ENCODE assay signal across 8 mouse cellular contexts in the genomic region with DNA sequence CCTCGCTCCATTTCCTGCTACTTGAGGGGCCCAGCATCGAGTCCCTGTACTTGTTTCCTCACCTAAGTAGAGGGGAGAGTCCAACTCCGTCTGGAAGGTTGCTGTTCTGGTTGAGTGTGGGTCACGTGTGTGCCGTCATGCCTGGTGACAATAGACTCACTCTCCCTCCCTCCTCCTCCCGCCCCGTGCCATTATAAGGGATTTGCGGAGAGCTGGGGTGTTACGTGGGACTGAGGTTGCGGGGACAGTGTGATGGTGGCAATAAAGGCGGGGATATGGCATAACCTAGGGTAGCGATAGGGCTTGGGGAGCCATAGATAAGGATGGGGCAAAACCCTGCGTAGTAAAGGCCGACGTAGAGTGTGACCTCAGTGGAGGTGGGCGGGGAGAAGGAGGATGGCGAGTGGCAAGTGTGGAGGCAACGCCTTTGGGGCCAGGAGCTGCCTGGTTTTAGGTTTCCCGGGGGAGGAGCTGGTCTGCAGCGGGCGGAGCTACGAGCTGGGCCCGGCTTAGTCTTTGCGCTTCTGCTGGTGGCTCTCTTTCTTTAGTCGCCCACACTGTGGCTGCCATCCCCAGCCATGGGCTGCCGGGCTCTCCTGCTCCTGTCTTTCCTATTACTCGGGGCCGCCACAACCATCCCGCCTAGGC. TPM values are rescaled to one million over a fixed set of nuclear protein-coding genes. Genes with fewer than 3 reads are reported as not detected.
DNase-seq lines count a peak whose midpoint lies in the region; ATAC-seq lines count a peak whose summit lies in the region.

No protein-coding gene starts in this region.

- no peaks in the 10 kb centered on the region for H3K9me3 ChIP-seq in intestine, embryonic 14.5 days (ENCODE audit: control insufficient read depth, low read length)

- peak; percentile 91 for ATAC-seq in intestine, embryonic 14.5 days (replicated peaks; ENCODE audit: low FRiP score, low TSS enrichment, low read depth)

- H3K36me3 ChIP-seq in intestine, embryonic 14.5 days (ENCODE audit: control insufficient read depth, insufficient read depth, low read length), result no peaks in the 10 kb centered on the region; the same call in 1 of the 2 replicates

- peak overlapping the region; percentile 98 for H3K27ac ChIP-seq in intestine, embryonic 14.5 days (ENCODE audit: low read depth)

- peak overlapping the region; percentile 79 for H3K9ac ChIP-seq in intestine, embryonic 14.5 days (ENCODE audit: low read length)

- intact Hi-C loops in gastrocnemius, postnatal 14 days (cut with DNase I; ENCODE audit: low total_unique reads), result no loop called here
- intact Hi-C loops in left cerebral cortex, postnatal 14 days (cut with DNase I), result loop anchor here (1.0 to 5.0 kb wide), 3 partner anchors 28 to 220 kb away; no protein-coding TSS in a partner anchor

- peak overlapping the region; percentile 72 for H3K4me2 ChIP-seq in intestine, embryonic 14.5 days (ENCODE audit: low read length)

- H3K27me3 ChIP-seq in intestine, embryonic 14.5 days (replicated peaks; ENCODE audit: control insufficient read depth, insufficient read depth, low read length), result no peaks in the 10 kb centered on the region

- peaks cover 11% of the 10 kb centered on the region; the same call in 1 of the 2 replicates for H3K4me1 ChIP-seq in intestine, embryonic 14.5 days (replicated peaks; ENCODE audit: control insufficient read depth, insufficient read depth, low read length)

- H3K4me3 ChIP-seq in intestine, embryonic 14.5 days (ENCODE audit: low read depth, low read length), result peak overlapping the region; percentile 74

- peak; percentile 91 to 96 for DNase-seq in adrenal gland, adult (ENCODE audit: inconsistent age in 2 of 2, low spot score in 1 of 2)
- peak; percentile 95 for DNase-seq in embryo, embryonic 10.5 days (ENCODE audit: low spot score)
- DNase-seq in gastrocnemius, postnatal 14 days, result peak; percentile 85
- peak; percentile 94 for DNase-seq in intestine, embryonic 14.5 days (ENCODE audit: low spot score)
- peak; percentile 81 to 83 for DNase-seq in left cerebral cortex, postnatal 14 days (ENCODE audit: low spot score in 2 of 2)
- peak; percentile 94 for DNase-seq in mesoderm, embryonic 11.5 days (ENCODE audit: low read depth, low spot score)
- peak; percentile 82 to 88 for DNase-seq in right cerebral cortex, postnatal 36 days (ENCODE audit: low spot score in 2 of 2)
- peak; percentile 95 for DNase-seq in yolk sac, embryonic 10.5 days (ENCODE audit: low spot score)

- WGBS in intestine, embryonic 14.5 days, result under 1% methylated on average over 25 of the region's 29 CpGs

RNA-seq across cellular contexts. Expression of gene Prcp, which starts 0.6 kb away (rescaled TPM):
- total RNA-seq in gastrocnemius, postnatal 14 days (2021), result 10 to 100 TPM; 17.2 to 18.8 TPM
- 20.5 and 23.6 TPM in 2 replicates for polyA plus RNA-seq in intestine, embryonic 14.5 days (2014; fragmentation: Nextera tagmentation; extraction: Ambion mirVana)
- 10 to 100 TPM in 1 of 2 experiments, 1 to 10 TPM in 1; 9.0 to 11.3 TPM for total RNA-seq in left cerebral cortex, postnatal 14 days (2021)

RNA-seq across cellular contexts. Expression of gene Ddias, which starts 0.8 kb away (rescaled TPM):
- under 1 TPM; 0.24 to 0.66 TPM for total RNA-seq in gastrocnemius, postnatal 14 days (2021)
- 12.7 and 14.5 TPM in 2 replicates for polyA plus RNA-seq in intestine, embryonic 14.5 days (2014; fragmentation: Nextera tagmentation; extraction: Ambion mirVana)
- total RNA-seq in left cerebral cortex, postnatal 14 days (2021), result under 1 TPM; 0.68 to 0.87 TPM

Comparison
In these comparisons a context has a peak if more than half of its experiments do, and no peak if none do; other contexts are left out.
1. Peak in every context shown above with its lines: DNase-seq, ATAC-seq, H3K4me3 ChIP-seq and H3K27ac ChIP-seq.